Mouse (Mus musculus): ENCODE measurements around the gene Lman2l.
A peak's percentile ranks its signal among the peaks of the same experiment; 100 is the strongest.

Lman2l gene

GRCm38 (mm10) chr1:36444471-36445464 lies at the start of gene Lman2l:
Gene Lman2l, minus strand, starts transcription at chr1:36445271.
- peak; percentile 97 for DNase-seq

- no peak for DNase-seq
Measured at GRCm38 (mm10) chr1:36493299-36493698, 48.2 kb upstream of the Lman2l start.

GRCm38 (mm10) chr1:36492416-36493139 lies 47.5 kb upstream of the Lman2l start:
- no peak for DNase-seq

- DNase-seq, result no peak
Measured at GRCm38 (mm10) chr1:36489661-36490060, 44.6 kb upstream of the Lman2l start.

- DNase-seq, result no peak
Measured at GRCm38 (mm10) chr1:36487111-36487510, 42.0 kb upstream of the Lman2l start.

- no peak for DNase-seq
Measured at GRCm38 (mm10) chr1:36485080-36485479, 40.0 kb upstream of the Lman2l start.

GRCm38 (mm10) chr1:36483825-36484224 lies 38.8 kb upstream of the Lman2l start:
- no peak for DNase-seq

GRCm38 (mm10) chr1:36479903-36480899 lies 35.1 kb upstream of the Lman2l start:
- no peak for DNase-seq

GRCm38 (mm10) chr1:36478343-36478795 lies 33.3 kb upstream of the Lman2l start:
- no peak for DNase-seq

- no peak for DNase-seq
Measured at GRCm38 (mm10) chr1:36476426-36476825, 31.4 kb upstream of the Lman2l start.

- DNase-seq, result no peak
Measured at GRCm38 (mm10) chr1:36475480-36476110, 30.5 kb upstream of the Lman2l start.

- no peak for DNase-seq
Measured at GRCm38 (mm10) chr1:36474646-36475045, 29.6 kb upstream of the Lman2l start.

- peak; percentile 27 for DNase-seq
Measured at GRCm38 (mm10) chr1:36473211-36473780, 28.2 kb upstream of the Lman2l start.

GRCm38 (mm10) chr1:36472106-36472440 lies 27.0 kb upstream of the Lman2l start:
- DNase-seq, result no peak

- DNase-seq, result peak; percentile 92
Measured at GRCm38 (mm10) chr1:36471181-36472105, 26.4 kb upstream of the Lman2l start, which contains the start of gene Cnnm4. Gene Cnnm4, plus strand, starts transcription at chr1:36471620.

GRCm38 (mm10) chr1:36469811-36470444 lies 24.9 kb upstream of the Lman2l start:
- DNase-seq, result no peak

GRCm38 (mm10) chr1:36467446-36467845 lies 22.4 kb upstream of the Lman2l start:
- DNase-seq, result peak; percentile 37

GRCm38 (mm10) chr1:36465641-36466160 lies 20.6 kb upstream of the Lman2l start:
- DNase-seq, result no peak

GRCm38 (mm10) chr1:36461829-36462228 lies 16.8 kb upstream of the Lman2l start:
- DNase-seq, result peak; percentile 28

- no peak for DNase-seq
Measured at GRCm38 (mm10) chr1:36458169-36458568, 13.1 kb upstream of the Lman2l start.

Data from thymus, postnatal 4 days (tissue).